Mouse (Mus musculus) kidney, postnatal 0 days (tissue): ENCODE measurements around the gene Scfd2. TPM values are rescaled to one million over a fixed set of nuclear protein-coding genes. Genes with fewer than 3 reads are reported as not detected.

Experiments
- ATAC-seq: fragments of 200-750 bp; cut with Nextera tagmentation; replicated peaks from 2 replicates; pipeline ENCODE4 v1.8.0; 2017; ENCODE audit warnings: low read depth, moderate number of reproducible peaks, moderate TSS enrichment, moderate library complexity; ENCODE audit not compliant: low FRiP score
- DNase-seq: peaks from one replicate; pipeline ENCODE4 v3.0.0-alpha.2; 2016; ENCODE audit warnings: low spot score
- H3K27ac ChIP-seq: fragments of 300-500 bp; sonication (generic); 2 replicates; pipeline ENCODE4 v1.5.1; 2014; ENCODE audit warnings: mild to moderate bottlenecking
- H3K27me3 ChIP-seq: fragments of 300-500 bp; sonication (generic); 2 replicates; pipeline ENCODE4 v1.6.1; 2014; ENCODE audit warnings: low read length, mixed read lengths; ENCODE audit not compliant: insufficient read depth
- H3K36me3 ChIP-seq: fragments of 300-500 bp; sonication (generic); 2 replicates; pipeline ENCODE4 v1.6.1; 2014; ENCODE audit warnings: low read length, mixed read lengths; ENCODE audit not compliant: insufficient read depth
- H3K4me1 ChIP-seq: fragments of 300-500 bp; sonication (generic); replicated peaks from 2 replicates; pipeline ENCODE4 v1.6.1; 2014; ENCODE audit warnings: antibody characterized with exemption, low read length, mixed read lengths; ENCODE audit not compliant: insufficient read depth
- H3K4me2 ChIP-seq: fragments of 300-500 bp; sonication (generic); 2 replicates; pipeline ENCODE4 v1.6.1; 2014; ENCODE audit warnings: mild to moderate bottlenecking, low read length, moderate library complexity, mixed read lengths
- H3K4me3 ChIP-seq: fragments of 300-500 bp; sonication (generic); replicated peaks from 2 replicates; pipeline ENCODE4 v1.5.1; 2014; ENCODE audit warnings: low read depth, low read length
- H3K9ac ChIP-seq: fragments of 300-500 bp; sonication (generic); 2 replicates; pipeline ENCODE4 v1.6.1; 2014; ENCODE audit warnings: low read depth, low read length
- H3K9me3 ChIP-seq: fragments of 300-500 bp; sonication (generic); replicated peaks from 2 replicates; pipeline ENCODE4 v1.6.1; 2016; ENCODE audit warnings: low read length, inconsistent platforms, mixed read lengths
- CTCF ChIP-seq: IDR thresholded peaks from 2 replicates; pipeline ENCODE4 v1.5.1; 2016; ENCODE audit warnings: antibody characterized with exemption, low read depth, mild to moderate bottlenecking, moderate library complexity
- WGBS: fragments of 180-500 bp; shearing (Covaris S2); extraction: QIAGEN DNeasy Blood & Tissue Kit; methylation state at CpG from one replicate; pipeline ENCODE4 v1.1.7; 2014; 5-methylcytosine and 5-hydroxymethylcytosine counted together
- polyA plus RNA-seq: library from polyadenylated mRNA; unstranded; fragments of >200 nt; fragmentation: Nextera tagmentation; extraction: Ambion mirVana; gene quantifications from 2 replicates; pipeline ENCODE4 v1.2.1, GENCODE M21; 2015

The Scfd2 gene
- polyA plus RNA-seq, 1 experiment from 2014 or later = 16.8 TPM

GRCm38 (mm10) chr5:74261016-74261415, 270.5 kb downstream of the Scfd2 start:
- H3K36me3 ChIP-seq = no peaks in the 10 kb centered on the region
- ATAC-seq = no peak
- no peak overlapping the region for H3K4me3 ChIP-seq
- H3K9me3 ChIP-seq = no peaks in the 10 kb centered on the region
- H3K4me2 ChIP-seq = no peak overlapping the region
- no peak for TF ChIP-seq CTCF
- no peaks in the 10 kb centered on the region for H3K27me3 ChIP-seq
- no peak for DNase-seq
- 35% methylated on average over 6 of the region's 6 CpGs for WGBS
- H3K27ac ChIP-seq = no peak overlapping the region
- H3K4me1 ChIP-seq = peaks cover 13% of the 10 kb centered on the region; the same call in 1 of the 2 replicates
- no peak overlapping the region for H3K9ac ChIP-seq

- DNase-seq = peak; percentile 69
- H3K9me3 ChIP-seq = no peaks in the 10 kb centered on the region
Observed at GRCm38 (mm10) chr5:74260378-74260809, 271.2 kb downstream of the Scfd2 start.

GRCm38 (mm10) chr5:74256705-74257104, 274.9 kb downstream of the Scfd2 start:
- ATAC-seq (no peak), DNase-seq (peak; percentile 67)
- Histone ChIP-seq H3K4me2 (no peak overlapping the region), H3K27ac (0 out of 2 replicates have a peak overlapping the region, but pooled peaks have one; percentile 27), H3K9ac (no peak overlapping the region), H3K27me3 (no peaks in the 10 kb centered on the region), H3K4me3 (no peak overlapping the region), H3K36me3 (no peaks in the 10 kb centered on the region), H3K9me3 (no peaks in the 10 kb centered on the region), H3K4me1 (peaks cover 22% of the 10 kb centered on the region; the same call in 1 of the 2 replicates)
- 37% methylated on average over 4 of the region's 4 CpGs for WGBS
- no peak for TF ChIP-seq CTCF

More at GRCm38 (mm10) chr5:74260378-74260809, 271.2 kb downstream of the Scfd2 start:
- no peaks in the 10 kb centered on the region for H3K27me3 ChIP-seq
- H3K4me2 ChIP-seq = 0 out of 2 replicates have a peak overlapping the region, but pooled peaks have one; percentile 9
- TF ChIP-seq CTCF = no peak
- H3K27ac ChIP-seq = peak overlapping the region; percentile 50
- 30% methylated on average over 9 of the region's 9 CpGs for WGBS
- H3K4me1 ChIP-seq = peaks cover 13% of the 10 kb centered on the region; the same call in 1 of the 2 replicates
- ATAC-seq = 0 out of 2 replicates have a peak, but pooled peaks have one; percentile 6
- H3K4me3 ChIP-seq = no peak overlapping the region
- H3K9ac ChIP-seq = no peak overlapping the region
- no peaks in the 10 kb centered on the region for H3K36me3 ChIP-seq

- WGBS = 83% methylated on average over 1 of the region's 1 CpGs
- Histone ChIP-seq H3K9me3 (no peaks in the 10 kb centered on the region), H3K4me1 (0 out of 2 replicates have a peak, but pooled peaks cover 11% of the 10 kb centered on the region), H3K4me3 (no peak overlapping the region), H3K27ac (no peak overlapping the region), H3K4me2 (no peak overlapping the region), H3K9ac (no peak overlapping the region), H3K36me3 (no peaks in the 10 kb centered on the region), H3K27me3 (no peaks in the 10 kb centered on the region)
- DNase-seq = no peak
- ATAC-seq = no peak
- no peak for TF ChIP-seq CTCF
Observed at GRCm38 (mm10) chr5:74254996-74255395, 276.6 kb downstream of the Scfd2 start.

GRCm38 (mm10) chr5:74253724-74254328, 277.7 kb downstream of the Scfd2 start:
- DNase-seq (peak; percentile 72), ATAC-seq (no peak)
- Histone ChIP-seq H3K9ac (no peak overlapping the region), H3K36me3 (no peaks in the 10 kb centered on the region), H3K9me3 (no peaks in the 10 kb centered on the region), H3K4me1 (0 out of 2 replicates have a peak, but pooled peaks cover 9% of the 10 kb centered on the region), H3K27me3 (no peaks in the 10 kb centered on the region), H3K4me2 (no peak overlapping the region), H3K4me3 (no peak overlapping the region), H3K27ac (0 out of 2 replicates have a peak overlapping the region, but pooled peaks have one; percentile 15)
- 44% methylated on average over 7 of the region's 7 CpGs for WGBS
- TF ChIP-seq CTCF = no peak

- Histone ChIP-seq H3K4me2 (no peak overlapping the region), H3K27ac (no peak overlapping the region), H3K36me3 (no peaks in the 10 kb centered on the region), H3K27me3 (no peaks in the 10 kb centered on the region), H3K4me1 (0 out of 2 replicates have a peak, but pooled peaks cover 9% of the 10 kb centered on the region), H3K4me3 (no peak overlapping the region), H3K9me3 (no peaks in the 10 kb centered on the region), H3K9ac (no peak overlapping the region)
- no peak for TF ChIP-seq CTCF
- DNase-seq (no peak), ATAC-seq (no peak)
- 81% methylated on average over 6 of the region's 6 CpGs for WGBS
Observed at GRCm38 (mm10) chr5:74252672-74253286, 278.8 kb downstream of the Scfd2 start.
